Mouse (Mus musculus): Measurements from ENCODE around the gene Myo9a.

- TF ChIP-seq CTCF (IDR thresholded peaks at IDR 0.05; ENCODE audit: control insufficient read depth, insufficient read depth, low read length) (no peak), POLR2A (IDR thresholded peaks at IDR 0.05; ENCODE audit: borderline replicate concordance, control insufficient read depth, low read depth, low read length) (no peak)
Measured at GRCm38 (mm10) chr9:59960559-59960958, 209.9 kb downstream of the Myo9a start, which contains the start of gene Nr2e3.

Data from bone marrow, adult 2 months (tissue).